Mouse (Mus musculus) gastrocnemius, postnatal 36 days (tissue): ENCODE data around the gene Plekha8. TPM values are rescaled to one million over a fixed set of nuclear protein-coding genes. Genes with fewer than 3 reads are reported as not detected.

Experiments
- DNase-seq, 2 experiments: peaks; one replicate each; pipeline ENCODE4 v3.0.0; 2022
- intact Hi-C: fragments of 180-260 bp; cut with DNase I; formaldehyde crosslinking; loops from one replicate; pipeline ENCODE4 v1.15.1; 2025
- total RNA-seq, 2 experiments: library from RNA; stranded (reverse); gene quantifications; 2 replicates each; pipeline ENCODE4 v1.2.3; 2021

Gene Plekha8
- total RNA-seq, 2 experiments from 2014 or later: 2.9 to 3.1 TPM

GRCm38 (mm10) chr6:54629734-54630133 is 34.8 kb downstream of the Plekha8 start:
- intact Hi-C loops: no loop called here

GRCm38 (mm10) chr6:54631462-54631861 is 36.6 kb downstream of the Plekha8 start:
- DNase-seq: peak in 1 of 2 experiments; percentile 7
- intact Hi-C loops: no loop called here

More at GRCm38 (mm10) chr6:54629734-54630133, 34.8 kb downstream of the Plekha8 start:
- DNase-seq: no peak

- DNase-seq: no peak
- intact Hi-C loops: no loop called here
These were observed 45.0 kb downstream of the Plekha8 start for GRCm38 (mm10) chr6:54639877-54640276.

GRCm38 (mm10) chr6:54641953-54642352 is 47.0 kb downstream of the Plekha8 start:
- intact Hi-C loops: no loop called here
- DNase-seq: no peak

GRCm38 (mm10) chr6:54643181-54643580 is 48.3 kb downstream of the Plekha8 start:
- intact Hi-C loops: no loop called here

GRCm38 (mm10) chr6:54655471-54656095 is 60.7 kb downstream of the Plekha8 start:
- intact Hi-C loops: no loop called here
- DNase-seq: peak in 1 of 2 experiments; percentile 31

More at GRCm38 (mm10) chr6:54643181-54643580, 48.3 kb downstream of the Plekha8 start:
- DNase-seq: no peak

GRCm38 (mm10) chr6:54657861-54658260 is 63.0 kb downstream of the Plekha8 start:
- intact Hi-C loops: no loop called here
- DNase-seq: no peak

GRCm38 (mm10) chr6:54669868-54670267 is 75.0 kb downstream of the Plekha8 start:
- no peak for DNase-seq
- intact Hi-C loops: no loop called here

- intact Hi-C loops: no loop called here
- no peak for DNase-seq
These were observed 78.0 kb downstream of the Plekha8 start for GRCm38 (mm10) chr6:54672901-54673300.

GRCm38 (mm10) chr6:54679686-54680085 is 84.8 kb downstream of the Plekha8 start:
- intact Hi-C loops: loop anchor here (5.0 kb wide), 1 partner anchor 82 kb away; the partner anchor contains the start of genes Fkbp14 and Plekha8
- DNase-seq: no peak

GRCm38 (mm10) chr6:54680891-54681745 is 86.2 kb downstream of the Plekha8 start, which contains the start of gene Mturn:
TSS of gene Mturn (plus strand) at chr6:54681624.
- intact Hi-C loops: loop anchor here (5.0 kb wide), 1 partner anchor 84 kb away; the partner anchor contains the start of genes Fkbp14 and Plekha8
- peak; percentile 99 to 100 for DNase-seq

- intact Hi-C loops: loop anchor here (5.0 kb wide), 1 partner anchor 85 kb away; the partner anchor contains the start of genes Fkbp14 and Plekha8
These were observed 87.0 kb downstream of the Plekha8 start for GRCm38 (mm10) chr6:54681746-54682428.

GRCm38 (mm10) chr6:54684085-54684484 is 89.2 kb downstream of the Plekha8 start:
- no peak for DNase-seq
- intact Hi-C loops: loop anchor here (5.0 kb wide), 1 partner anchor 87 kb away; the partner anchor contains the start of genes Fkbp14 and Plekha8

More at GRCm38 (mm10) chr6:54681746-54682428, 87.0 kb downstream of the Plekha8 start:
- DNase-seq: no peak

- intact Hi-C loops: no loop called here
- DNase-seq: no peak
These were observed 90.2 kb downstream of the Plekha8 start for GRCm38 (mm10) chr6:54685103-54685502.

- no peak for DNase-seq
- intact Hi-C loops: no loop called here
These were observed 90.9 kb downstream of the Plekha8 start for GRCm38 (mm10) chr6:54685716-54686395.

- no peak for DNase-seq
These were observed 92.2 kb downstream of the Plekha8 start for GRCm38 (mm10) chr6:54686946-54687737.

GRCm38 (mm10) chr6:54688467-54689323 is 93.8 kb downstream of the Plekha8 start:
- intact Hi-C loops: no loop called here

More at GRCm38 (mm10) chr6:54686946-54687737, 92.2 kb downstream of the Plekha8 start:
- intact Hi-C loops: no loop called here

GRCm38 (mm10) chr6:54689686-54690085 is 94.8 kb downstream of the Plekha8 start:
- intact Hi-C loops: no loop called here
- DNase-seq: no peak

More at GRCm38 (mm10) chr6:54688467-54689323, 93.8 kb downstream of the Plekha8 start:
- DNase-seq: no peak
